Mouse (Mus musculus) left cerebral cortex, adult 8-10 months (tissue): Measurements from ENCODE around the gene Metrn. TPM values are rescaled to one million over a fixed set of nuclear protein-coding genes. Genes with fewer than 3 reads are reported as not detected.
A peak's percentile ranks its signal among the peaks of the same experiment; 100 is the strongest.
"Not testable (repeated sequence)": the region's sequence is repeated elsewhere in the genome, so short reads cannot be mapped to it uniquely, and the experiment has no call there.

Experiments used
- DNase-seq, 2 experiments: peaks; one replicate each; pipeline ENCODE4 v3.0.0; 2022; ENCODE audit warnings: low spot score in 2 of 2
- total RNA-seq, 4 experiments: library from RNA; stranded (reverse); gene quantifications; 2 replicates each; pipeline ENCODE4 v1.2.4; 2022

The Metrn gene
- total RNA-seq, 4 experiments from 2014 or later: 83.0 to 89.4 (median 88.3) TPM

DNA sequence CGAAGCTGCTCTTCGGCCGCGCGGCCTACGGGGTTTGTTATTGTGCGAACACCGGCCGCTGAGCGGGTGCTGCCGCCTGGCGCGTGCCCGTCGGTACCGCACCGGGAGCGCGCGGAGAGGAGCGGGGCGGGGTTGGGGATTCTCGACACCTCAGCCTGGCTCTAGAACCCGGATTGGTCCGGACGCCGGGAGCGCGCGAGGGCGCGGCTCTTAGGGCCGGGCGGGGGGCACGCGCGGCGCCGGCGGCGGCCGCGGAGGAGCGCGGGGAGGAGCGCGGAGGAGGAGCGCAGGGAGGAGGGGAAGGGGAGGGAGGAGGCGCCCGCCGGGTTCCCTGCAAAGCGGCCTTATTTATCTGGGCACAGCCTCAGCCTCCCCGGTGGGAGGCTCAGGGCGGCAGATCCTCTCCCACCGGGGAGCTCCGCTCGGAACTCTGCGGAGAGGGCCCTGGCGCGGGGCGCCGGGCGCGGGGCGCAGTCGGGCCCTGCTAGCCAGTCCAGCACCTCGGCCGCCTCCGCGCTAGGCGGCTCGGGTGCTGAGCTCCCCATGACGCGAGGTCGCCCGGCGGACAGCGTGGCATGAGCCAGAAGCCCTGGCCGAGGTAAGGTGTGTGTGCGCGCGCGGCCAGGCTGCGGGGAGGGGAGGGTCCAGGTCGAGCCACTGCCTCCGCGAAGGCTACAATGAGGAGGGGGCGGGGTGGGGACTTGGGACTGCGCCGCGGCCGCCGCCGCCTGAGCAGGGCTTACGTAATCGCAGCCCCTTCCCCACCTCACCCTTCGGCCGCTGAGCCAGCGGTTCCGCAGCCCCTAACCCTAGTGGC lies 12.1 kb upstream of the Metrn start, which contains the start of gene Fbxl16:
Gene Fbxl16, plus strand, starts transcription at position 297 of the 817 bp plus-strand sequence.
- DNase-seq: peak in 1 of 2 experiments; percentile 92

DNA sequence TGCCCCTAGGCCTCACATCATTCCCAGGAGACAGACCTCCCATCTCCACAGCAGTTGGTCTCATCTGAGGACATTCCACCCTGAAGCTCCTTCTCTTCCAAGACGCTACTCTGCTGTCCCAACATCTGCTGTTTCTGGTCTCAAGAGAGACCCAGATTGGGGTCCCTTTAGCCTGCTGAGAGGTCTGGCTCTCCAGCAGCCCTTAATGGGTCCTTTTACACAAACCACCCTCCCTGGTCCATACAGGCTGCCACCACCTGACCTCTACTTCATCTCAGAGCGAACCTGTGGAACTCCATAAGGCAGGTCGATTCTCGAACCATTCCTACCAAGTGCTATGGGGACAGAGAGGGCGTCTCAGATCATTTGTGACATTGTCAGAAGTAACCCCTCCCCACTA lies 11.1 kb upstream of the Metrn start:
- no peak for DNase-seq

DNA sequence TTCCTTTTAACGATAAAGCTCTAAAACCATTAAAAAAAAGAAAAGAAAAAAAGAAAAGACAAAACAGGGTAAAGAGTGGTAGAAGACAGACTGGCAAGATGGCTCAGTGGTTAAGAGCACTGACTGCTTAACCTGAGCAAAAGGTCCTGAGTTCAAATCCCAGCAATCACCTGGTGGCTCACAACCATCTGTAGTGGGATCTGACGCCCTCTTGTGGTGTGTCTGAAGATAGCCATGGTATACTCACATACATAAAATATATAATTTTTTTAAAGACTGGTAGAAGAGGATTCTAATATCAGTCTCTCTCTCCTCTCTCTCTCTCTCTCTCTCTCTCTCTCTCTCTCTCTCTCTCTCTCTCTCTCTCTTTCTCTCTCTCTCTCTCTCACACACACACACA lies 10.5 kb upstream of the Metrn start:
- DNase-seq: not testable (repeated sequence)

DNA sequence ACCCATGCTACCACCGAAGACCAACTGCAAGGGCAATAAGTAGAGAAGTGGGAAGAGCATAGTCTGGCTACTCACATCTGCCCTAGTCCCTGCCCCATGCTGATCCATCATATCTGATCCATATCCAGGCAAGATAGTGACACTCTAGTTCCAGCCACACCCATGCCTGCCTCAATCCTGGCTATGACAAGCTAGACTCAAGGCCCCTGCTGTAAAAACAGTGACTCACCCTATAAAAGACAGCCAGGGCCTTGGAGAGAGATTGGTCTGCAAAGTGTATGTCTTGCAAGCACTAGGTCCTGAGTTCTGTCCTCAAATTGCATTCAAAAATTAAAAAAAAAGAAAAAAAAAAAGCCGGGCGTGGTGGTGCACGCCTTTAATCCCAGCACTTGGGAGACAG lies 9.6 kb upstream of the Metrn start:
- no peak for DNase-seq

DNA sequence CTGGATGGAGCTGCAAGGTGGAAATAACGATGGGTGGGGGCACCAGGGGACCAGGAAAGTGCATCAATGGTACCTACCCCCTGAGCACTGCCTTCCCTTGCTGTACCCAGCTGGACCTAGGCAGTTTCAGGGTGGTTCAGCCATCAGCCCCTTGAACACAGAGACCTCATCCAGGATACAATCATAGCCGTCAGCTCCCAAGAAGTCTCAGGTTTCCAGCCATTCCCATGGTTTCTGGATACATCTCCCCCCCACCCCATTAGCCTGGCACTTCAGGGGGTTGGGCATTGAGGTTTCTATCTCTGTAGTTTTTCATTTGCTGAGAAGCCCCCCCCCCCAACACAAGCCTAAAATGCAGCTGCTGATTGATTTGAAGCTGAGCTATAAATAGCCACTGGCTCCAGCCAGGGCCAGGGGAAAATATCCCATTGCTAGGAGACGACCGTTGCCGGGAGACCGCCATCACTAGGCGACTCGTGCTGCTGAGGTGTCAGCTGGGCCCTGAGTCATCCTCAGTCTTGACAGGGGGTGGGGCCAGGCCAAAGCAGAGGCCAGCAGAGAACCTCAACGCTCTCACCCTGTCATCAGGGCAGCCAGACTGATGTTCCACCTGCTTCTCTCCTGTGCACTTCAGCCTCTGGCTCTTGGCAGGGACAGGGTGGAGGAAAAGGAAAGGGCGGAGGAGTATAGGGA lies 6.0 kb upstream of the Metrn start:
- DNase-seq: peak in 1 of 2 experiments; percentile 91

DNA sequence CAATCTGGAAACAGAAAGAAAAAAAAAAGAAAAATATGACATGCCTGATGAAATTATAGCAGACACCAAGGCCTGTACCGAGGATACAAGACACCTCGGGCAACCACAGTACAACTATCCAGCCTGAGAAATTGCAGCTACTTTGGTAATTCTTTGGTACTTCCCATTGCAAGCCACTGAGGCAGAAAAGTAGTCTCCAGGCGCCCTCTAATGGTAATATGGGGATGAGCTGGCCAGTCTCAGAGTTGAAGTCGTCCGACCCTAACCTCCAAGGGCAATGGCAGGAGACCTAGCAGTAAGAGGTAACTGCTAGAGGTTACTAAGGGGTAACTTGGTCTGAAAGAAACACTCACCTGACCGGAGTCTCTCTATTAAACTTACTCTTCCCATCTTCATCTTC lies 4.1 kb upstream of the Metrn start:
- no peak for DNase-seq

DNA sequence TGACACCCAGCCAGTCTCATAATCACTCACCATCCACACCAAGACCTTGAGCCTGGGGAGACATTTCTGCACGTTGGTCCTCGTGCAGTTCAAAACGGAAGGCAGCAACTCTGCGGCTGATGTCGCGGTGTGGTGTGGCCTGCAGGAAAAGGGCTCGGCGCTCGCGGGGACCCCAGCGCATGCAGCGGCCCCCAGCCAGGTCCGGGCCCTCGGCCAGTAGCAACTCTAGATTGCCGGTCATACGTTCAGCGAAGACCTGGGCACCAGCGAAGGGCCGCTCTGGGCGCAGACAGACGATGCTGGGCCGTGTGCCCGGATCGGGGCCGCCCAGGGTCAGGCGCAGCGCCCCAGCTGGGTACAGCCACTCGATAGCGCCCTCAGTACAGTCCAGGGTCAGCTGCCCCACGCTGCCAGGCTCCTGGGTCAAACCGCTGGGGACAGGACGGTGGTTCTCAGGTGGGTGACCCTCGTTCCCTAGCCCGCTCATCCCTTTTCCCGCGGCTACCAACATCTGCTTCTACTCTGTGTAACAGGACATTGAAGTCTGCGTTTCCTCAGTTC lies 645 bp downstream of the Metrn start:
- no peak for DNase-seq

DNA sequence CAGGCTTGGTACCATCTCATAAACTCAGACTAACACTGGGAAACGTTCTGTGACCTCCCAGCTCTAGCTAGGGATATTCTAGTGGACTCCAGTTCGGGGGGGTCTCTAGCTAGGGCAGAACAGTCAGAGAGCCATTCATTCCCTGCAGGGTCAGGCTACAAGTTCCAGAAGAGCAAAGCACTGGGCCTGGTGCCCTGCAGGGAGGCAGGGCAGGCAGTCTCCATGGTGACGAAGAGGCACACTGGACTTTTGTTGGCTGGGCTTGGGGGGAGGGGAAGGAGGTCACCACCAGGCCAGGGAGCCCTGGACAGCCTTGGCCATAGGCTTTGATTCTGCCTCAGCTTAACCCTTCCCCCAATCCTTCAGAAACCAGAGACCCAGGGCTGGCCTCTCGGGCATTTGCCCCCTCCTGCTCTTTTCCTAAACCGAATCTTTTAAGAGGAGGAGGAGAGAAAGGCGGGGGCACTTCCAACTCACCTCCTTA lies 1.3 kb downstream of the Metrn start, which contains the start of gene AC134908.4:
Gene AC134908.4, minus strand, starts transcription at position 51 of the 484 bp plus-strand sequence.
- peak in 1 of 2 experiments; percentile 87 for DNase-seq

DNA sequence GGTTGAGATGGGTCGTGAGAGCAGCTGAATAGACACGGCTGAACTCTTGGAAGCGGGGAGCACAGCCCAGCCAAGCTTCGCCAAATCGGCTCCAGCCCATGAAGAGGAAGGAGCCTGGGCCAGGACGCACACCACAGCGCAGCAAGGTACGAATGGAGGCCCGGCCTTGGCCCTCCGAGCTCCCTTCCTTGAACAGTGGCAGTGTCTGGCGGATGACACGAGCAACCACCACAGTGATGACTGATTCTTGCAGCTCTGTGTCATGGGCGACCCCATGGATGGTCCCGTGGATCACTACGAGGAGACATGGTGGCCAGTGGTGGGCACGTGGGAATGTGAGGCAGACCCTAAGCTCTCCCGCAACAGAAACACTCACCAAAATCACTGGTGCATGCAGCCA lies 1.9 kb downstream of the Metrn start:
- no peak for DNase-seq

DNA sequence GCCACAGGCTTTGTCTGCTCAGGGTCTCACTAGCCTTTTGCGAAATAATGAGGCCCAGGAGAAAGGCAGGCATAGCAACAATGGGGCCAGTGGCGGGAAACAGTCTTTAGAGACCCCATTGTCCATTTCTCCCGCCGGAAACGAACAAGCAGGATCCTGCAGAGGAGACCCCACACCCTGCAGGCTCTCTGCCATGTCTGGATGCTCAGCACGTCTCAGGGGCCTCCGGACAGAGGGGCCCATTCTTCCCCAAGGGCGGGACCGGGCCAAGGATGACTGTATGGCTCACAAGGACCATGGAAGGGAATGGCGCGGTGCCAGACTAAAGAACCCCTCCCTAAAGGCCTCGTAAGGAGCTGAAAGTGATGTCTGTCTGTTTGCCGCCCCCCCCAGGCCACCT lies 2.7 kb downstream of the Metrn start:
- DNase-seq: no peak

DNA sequence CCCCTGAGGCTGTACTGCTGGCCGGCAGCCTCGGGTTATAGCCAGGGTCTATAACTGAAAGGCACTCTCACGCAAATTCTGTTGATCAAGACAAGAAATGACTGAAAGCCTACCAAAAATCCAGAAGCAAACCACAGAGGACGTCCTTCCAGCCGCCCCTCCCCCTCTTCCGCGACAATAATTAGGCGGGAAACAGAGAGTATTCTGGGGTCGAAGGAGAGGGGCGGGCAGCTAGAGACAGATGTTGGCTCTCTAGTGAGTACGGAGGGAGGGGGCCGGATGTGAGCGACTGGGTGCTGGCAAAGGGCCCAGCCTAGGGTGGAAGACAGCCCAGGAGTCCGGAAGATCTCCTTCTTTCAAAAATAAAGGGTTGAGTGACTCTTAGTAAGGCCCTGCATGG lies 4.3 kb downstream of the Metrn start, which contains the start of gene Fam173a:
Gene Fam173a, minus strand, starts transcription at position 287 of the 400 bp plus-strand sequence.
- DNase-seq: peak in 1 of 2 experiments; percentile 68

DNA sequence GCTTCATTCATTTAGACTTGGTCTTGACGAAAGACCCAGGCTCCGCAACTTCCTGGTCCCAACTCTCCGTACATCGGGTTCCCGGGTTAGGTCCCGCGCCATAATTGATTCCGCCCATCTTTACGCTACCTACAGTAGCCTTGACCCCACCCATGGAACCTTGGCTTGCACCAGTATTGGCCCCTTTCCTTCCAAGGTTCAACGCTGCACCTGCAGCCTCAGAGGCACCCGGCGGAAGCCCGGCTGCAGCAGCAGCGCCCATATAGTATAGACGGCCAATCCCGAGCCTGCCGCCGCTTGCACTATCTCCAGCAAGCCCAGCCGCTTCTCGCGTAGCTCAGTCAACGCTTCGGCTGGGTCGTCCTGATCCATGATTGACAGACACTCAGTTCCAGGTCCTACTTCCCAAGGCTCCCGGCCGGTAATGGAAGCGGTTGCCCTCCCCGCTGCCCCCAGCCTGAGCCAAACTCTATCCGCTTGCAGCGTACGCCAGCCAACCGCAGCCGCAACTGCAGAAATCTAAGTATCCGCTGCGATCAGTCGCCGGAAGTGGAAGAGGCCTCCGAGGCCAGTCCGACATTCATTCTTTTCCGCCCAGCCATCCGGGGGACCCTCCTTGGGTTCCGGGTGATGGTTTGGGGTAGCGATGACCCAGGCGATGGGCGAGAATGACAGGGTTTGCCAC lies 5.0 kb downstream of the Metrn start:
- DNase-seq: peak; percentile 70 to 85

DNA sequence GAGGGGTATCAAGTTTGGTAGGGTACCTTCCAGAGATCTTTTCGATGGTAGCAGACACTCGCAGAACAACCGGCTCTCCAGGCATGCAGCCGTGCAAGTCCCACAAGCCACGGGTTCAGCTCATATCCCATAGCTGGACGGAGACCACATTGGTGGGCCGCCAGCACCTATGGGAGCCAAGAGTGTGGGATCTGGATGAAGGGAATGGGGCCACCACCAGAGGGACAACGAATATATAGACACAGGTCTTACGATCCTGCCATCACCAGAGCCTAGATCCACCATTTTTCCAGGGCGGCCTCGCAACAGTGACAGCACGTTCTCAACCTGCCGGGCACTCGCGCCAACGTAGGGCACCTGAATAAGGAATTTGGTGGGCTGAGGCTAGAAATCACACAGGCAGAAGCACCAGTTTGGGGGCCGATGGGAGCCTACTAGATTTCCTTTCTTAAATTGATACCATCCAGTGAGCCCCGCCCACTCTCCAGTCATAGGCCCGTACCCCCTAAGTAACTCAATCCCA lies 5.6 kb downstream of the Metrn start:
- no peak for DNase-seq

DNA sequence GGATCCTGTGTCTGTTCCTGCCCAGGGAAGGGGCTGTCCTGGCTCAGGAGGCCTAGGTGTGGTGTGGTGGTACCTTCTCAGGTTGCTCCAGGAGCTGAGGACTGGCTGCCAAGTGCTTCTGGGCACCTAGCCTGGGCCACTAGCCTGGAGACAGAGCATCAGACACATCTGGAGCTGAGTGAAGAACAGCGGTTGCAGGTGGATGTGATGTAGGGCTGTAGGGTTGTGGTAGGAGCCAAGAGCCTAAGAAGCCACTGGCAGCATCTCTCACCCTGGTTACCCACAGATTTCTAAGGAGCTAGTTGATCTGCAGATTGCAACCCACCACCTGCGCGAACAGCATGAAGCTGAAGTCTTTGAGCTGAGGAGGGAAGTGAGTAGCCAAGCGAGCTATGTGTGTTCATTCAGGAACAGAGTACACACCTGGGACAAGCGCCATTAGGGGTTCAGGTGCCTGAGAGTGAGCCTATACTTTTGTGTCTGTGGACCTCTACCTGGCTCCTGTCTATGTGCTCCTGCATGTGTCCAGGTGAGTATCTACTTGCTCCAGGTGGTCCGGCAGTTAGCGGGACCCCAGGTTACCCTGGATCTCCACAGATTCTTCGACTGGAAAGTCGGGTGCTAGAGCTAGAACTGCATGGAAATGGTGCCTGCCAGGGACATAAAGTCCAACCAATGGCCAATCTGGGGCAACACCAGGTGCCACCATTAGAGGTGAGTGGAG lies 10.0 kb downstream of the Metrn start:
- DNase-seq: no peak

DNA sequence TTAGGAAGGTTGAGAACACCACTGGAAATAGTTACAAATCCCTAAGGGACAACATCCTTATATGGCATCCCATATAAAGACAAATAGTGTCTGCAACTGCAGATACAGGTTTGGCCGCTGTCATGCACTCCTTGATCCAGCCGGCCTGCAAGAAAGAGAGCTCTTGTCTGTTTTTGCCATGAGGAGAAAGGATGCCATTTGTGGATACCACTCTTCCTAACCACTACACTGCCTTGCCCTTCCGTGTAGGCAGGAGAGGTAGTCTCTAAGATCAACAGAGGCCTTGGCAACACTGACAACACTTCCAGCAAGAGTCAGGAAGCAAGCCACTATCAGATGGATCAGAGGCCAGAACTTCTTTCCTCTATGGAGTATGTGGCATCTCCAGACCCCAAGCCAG lies 10.7 kb downstream of the Metrn start, which contains the start of gene Ccdc78:
Gene Ccdc78, plus strand, starts transcription at position 301 of the 400 bp plus-strand sequence.
- DNase-seq: no peak

DNA sequence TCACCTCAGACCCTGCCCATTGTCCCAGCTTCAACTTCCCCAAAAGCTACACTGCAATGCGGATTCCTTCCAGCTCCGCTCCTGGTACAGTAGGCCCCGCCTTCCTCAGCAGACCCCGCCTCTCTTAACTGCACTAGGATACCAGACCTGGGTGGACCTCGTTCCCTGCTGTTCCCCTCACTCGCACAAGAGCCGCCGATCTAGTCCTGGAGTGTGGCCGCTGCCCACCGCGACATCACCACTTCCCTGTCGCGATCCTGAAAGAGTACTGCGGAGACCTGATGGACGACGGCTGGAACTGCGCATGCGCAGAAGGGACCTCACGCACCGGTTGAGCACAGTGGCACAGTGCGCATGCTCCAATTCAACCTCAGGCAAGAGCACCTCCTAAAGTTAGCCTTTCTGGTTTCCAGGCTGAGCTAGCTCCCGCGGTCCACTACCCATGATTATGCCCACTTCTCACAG lies 11.6 kb downstream of the Metrn start, which contains the start of gene Haghl:
Gene Haghl, minus strand, starts transcription at position 393 of the 465 bp plus-strand sequence.
- peak; percentile 94 to 98 for DNase-seq

DNA sequence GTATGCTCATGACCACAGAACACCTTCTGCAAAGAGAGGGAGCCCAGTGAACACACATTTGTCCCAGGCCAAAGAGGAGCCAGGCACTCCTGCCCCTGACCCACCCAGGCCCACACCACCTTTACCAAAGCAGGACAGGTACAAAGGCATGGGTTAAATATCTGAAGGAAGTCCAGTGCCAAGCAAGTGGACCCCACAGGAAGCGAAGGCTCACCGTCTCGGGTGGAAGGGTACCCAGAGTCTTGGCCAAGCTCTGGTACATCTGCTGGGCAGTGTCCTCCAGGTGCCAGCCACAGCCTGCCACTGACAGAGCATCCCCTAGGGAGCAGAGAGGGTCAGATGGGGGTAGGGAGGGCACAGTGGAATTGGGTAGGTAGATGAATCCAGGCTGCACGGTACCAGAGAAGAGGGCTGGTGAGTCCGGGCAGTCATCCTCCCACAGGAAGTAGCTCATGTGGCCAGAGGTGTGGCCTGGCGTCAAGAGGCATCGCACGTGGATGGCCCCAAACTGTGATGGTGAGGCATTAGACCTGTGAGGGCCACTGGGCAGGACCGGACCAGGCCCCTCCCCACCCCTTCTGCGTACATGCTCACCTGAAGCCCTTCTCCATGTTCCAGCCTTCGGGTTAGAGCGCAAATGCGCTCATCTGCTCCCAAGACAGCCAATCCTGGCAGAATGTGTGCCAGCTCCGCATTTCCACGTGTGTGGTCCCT lies 12.9 kb downstream of the Metrn start:
- no peak for DNase-seq

DNA sequence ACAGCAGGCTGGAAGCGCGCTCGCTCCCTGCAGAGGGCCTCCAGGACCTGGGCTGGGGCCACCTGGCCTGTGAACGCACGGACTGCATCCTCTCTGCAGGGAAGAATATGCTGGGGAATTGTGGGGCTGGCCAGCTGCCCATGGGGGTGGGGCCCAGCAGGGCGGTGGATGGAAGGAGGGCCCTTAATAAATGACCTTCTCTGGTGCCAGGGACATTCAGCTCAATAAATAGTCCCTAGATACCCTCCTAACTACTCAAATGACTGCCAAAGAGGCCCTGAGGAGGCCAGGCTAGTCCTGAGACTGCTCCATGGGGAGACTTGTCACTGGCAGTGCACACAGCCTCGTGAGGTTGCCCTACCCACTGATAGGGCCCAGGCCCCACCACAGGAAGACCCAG lies 13.8 kb downstream of the Metrn start:
- DNase-seq: no peak

DNA sequence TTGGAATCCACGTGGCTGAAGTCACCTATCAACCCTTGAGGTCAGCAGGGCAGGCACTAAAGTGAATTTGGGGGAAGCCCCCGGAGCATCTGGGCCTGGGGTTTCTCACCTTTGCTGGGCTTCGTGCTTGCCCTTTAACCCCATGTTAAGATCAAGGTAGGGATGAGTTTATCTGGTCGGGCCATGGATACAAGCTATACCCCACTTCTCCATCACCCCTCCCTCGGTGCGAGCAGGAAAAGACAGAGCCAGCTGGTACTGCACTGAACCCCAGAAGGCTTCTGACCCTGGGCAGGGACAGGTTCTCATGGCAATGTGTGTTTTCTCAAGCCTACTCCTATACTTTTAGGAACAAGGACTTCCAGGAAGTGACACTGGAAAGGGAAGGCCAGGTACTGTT lies 15.6 kb downstream of the Metrn start:
- no peak for DNase-seq
